ENCODE assay signal across 8 mouse cellular contexts in genomic region chr13:58215592-58216341, GRCm38 (mm10). TPM values are rescaled to one million over a fixed set of nuclear protein-coding genes. Genes with fewer than 3 reads are reported as not detected.
DNase-seq lines count a peak whose midpoint lies in the region; ATAC-seq lines count a peak whose summit lies in the region.

Gene Ubqln1 (minus strand): TSS chr13:58215653.

- peak within 1 kb of the TSS; percentile 95 for H3K27ac ChIP-seq in hindbrain, embryonic 15.5 days (replicated peaks)

- ATAC-seq in hindbrain, embryonic 15.5 days (ENCODE audit: low FRiP score, low read depth), result peak; percentile 95

- H3K9me3 ChIP-seq in hindbrain, embryonic 15.5 days, result no peaks in the 10 kb centered on the region

- peaks cover 33% of the 10 kb centered on the region for H3K4me1 ChIP-seq in hindbrain, embryonic 15.5 days (replicated peaks)

- peak within 1 kb of the TSS; percentile 77 for H3K4me3 ChIP-seq in hindbrain, embryonic 15.5 days

- WGBS in hindbrain, embryonic 15.5 days, result 3% methylated on average over 60 of the region's 62 CpGs

- H3K9ac ChIP-seq in hindbrain, embryonic 15.5 days, result peak within 1 kb of the TSS; percentile 89

- H3K36me3 ChIP-seq in hindbrain, embryonic 15.5 days, result no peaks in the 10 kb centered on the region

- H3K27me3 ChIP-seq in hindbrain, embryonic 15.5 days, result no peaks in the 10 kb centered on the region

- peak; percentile 87 for DNase-seq in T-cell, adult 2 months (ENCODE audit: low spot score)
- peak; percentile 91 for DNase-seq in cerebellum, postnatal 36 days
- DNase-seq in frontal cortex, postnatal 36 days (ENCODE audit: low spot score in 2 of 2), result peak; percentile 90 to 92
- DNase-seq in left cerebral cortex, adult 11 months (ENCODE audit: low spot score), result peak; percentile 77
- peak; percentile 92 to 93 for DNase-seq in lung, postnatal 4 days
- peak; percentile 82 for DNase-seq in retina, postnatal 7 days (ENCODE audit: low read depth, low spot score)
- DNase-seq in urinary bladder, adult 2 months (ENCODE audit: low spot score), result peak; percentile 87

- H3K4me2 ChIP-seq in hindbrain, embryonic 15.5 days, result peak within 1 kb of the TSS; percentile 85

RNA-seq across cellular contexts. Expression of gene Ubqln1, which starts in this region (rescaled TPM):
- polyA plus RNA-seq in hindbrain, embryonic 15.5 days (2015; fragmentation: Nextera tagmentation; extraction: Ambion mirVana), result 146 and 158 TPM in 2 replicates
- polyA plus RNA-seq in urinary bladder, adult 2 months (2012; rRNA removed), result 52.2 and 56.8 TPM in 2 replicates

Comparison
In these comparisons a context has a peak if more than half of its experiments do, and no peak if none do; other contexts are left out.
1. Peak in every context shown above with its lines: DNase-seq, ATAC-seq, H3K4me3 ChIP-seq and H3K27ac ChIP-seq.